Mouse (Mus musculus): ENCODE results near the gene Rxfp2. TPM values are rescaled to one million over a fixed set of nuclear protein-coding genes. Genes with fewer than 3 reads are reported as not detected.

Gene Rxfp2
- total RNA-seq, 2 experiments from 2014 or later: 0.20 TPM

GRCm38 (mm10) chr5:150114007-150114406 lies 95.5 kb downstream of the Rxfp2 start:
- no peak for DNase-seq (ENCODE audit: low spot score in 2 of 2)

GRCm38 (mm10) chr5:150114778-150115177 lies 96.3 kb downstream of the Rxfp2 start:
- no peak for DNase-seq (ENCODE audit: low spot score in 2 of 2)

- DNase-seq (ENCODE audit: low spot score in 2 of 2): no peak
Observed at GRCm38 (mm10) chr5:150115271-150116092, 97.0 kb downstream of the Rxfp2 start.

- DNase-seq (ENCODE audit: low spot score in 2 of 2): no peak
Observed at GRCm38 (mm10) chr5:150116216-150116905, 97.9 kb downstream of the Rxfp2 start.

GRCm38 (mm10) chr5:150116906-150117216 lies 98.4 kb downstream of the Rxfp2 start:
- DNase-seq (ENCODE audit: low spot score in 2 of 2): no peak

DNA sequence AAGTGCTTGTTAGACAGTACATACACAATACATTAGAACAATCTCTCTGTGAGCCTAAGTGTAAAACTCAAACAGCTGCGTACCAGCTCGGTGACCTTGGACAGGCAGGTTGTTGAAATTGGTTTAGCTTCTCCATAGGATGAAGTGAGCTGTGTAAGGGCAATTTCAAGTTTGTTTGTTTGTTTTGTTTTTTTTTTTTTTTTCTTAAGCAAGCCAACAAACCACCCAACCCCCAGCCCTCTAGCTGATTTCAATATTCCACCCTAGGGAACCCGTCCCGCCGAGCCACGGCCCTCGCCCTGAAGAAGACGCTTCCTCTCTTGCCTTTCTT lies 99.6 kb downstream of the Rxfp2 start:
- DNase-seq (ENCODE audit: low spot score in 2 of 2): no peak

- peak; percentile 95 to 97 for DNase-seq (ENCODE audit: low spot score in 2 of 2)
Observed at GRCm38 (mm10) chr5:150118455-150119241, 100.2 kb downstream of the Rxfp2 start, which contains the start of gene Fry. TSS of gene Fry (plus strand) at chr5:150118645.

GRCm38 (mm10) chr5:150120676-150121075 lies 102.2 kb downstream of the Rxfp2 start:
- no peak for DNase-seq (ENCODE audit: low spot score in 2 of 2)

GRCm38 (mm10) chr5:150122095-150122494 lies 103.6 kb downstream of the Rxfp2 start:
- DNase-seq (ENCODE audit: low spot score in 2 of 2): no peak

- peak; percentile 45 to 76 for DNase-seq (ENCODE audit: low spot score in 2 of 2)
Observed at GRCm38 (mm10) chr5:150122571-150122970, 104.1 kb downstream of the Rxfp2 start.

DNA sequence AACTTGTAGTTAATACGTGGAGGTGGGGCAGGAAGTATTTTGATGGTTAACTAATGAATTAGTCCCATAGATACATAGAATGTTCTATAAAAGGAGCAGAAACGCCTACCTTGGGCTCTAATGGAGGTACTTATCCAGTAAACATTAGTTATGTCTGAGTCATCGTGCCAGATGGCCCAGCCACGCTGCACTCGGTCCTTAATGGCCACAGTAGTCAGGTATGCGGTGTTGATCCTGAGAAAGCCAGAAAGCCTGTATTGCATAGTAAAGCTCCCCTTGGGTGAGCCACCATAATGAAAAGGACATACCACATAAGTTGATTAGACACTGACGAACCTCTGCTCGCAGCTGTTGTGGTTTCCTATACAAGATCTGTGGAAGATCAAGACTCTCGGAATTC lies 107.4 kb downstream of the Rxfp2 start:
- DNase-seq (ENCODE audit: low spot score in 2 of 2): no peak

GRCm38 (mm10) chr5:150128432-150128831 lies 110.0 kb downstream of the Rxfp2 start:
- DNase-seq (ENCODE audit: low spot score in 2 of 2): peak; percentile 40 to 74

DNA sequence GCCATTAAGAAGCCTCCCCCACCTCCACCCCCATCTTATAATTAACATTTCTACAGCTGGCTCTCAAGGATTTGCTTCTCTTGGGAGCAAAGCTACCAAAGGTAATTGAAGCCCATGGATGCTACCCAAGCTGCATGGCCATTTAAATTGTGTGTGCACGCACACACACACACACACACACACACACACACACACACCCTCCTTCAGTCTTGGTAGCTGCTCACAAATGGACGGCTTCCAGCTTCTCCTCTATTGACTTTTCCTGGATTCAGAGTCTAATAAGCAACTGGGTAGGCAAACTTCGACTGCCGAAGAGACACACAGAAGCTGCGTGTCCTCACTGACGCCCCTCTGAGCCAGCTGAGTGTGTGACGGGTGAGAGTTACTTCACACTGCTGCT lies 111.7 kb downstream of the Rxfp2 start:
- DNase-seq (ENCODE audit: low spot score in 2 of 2): peak in 1 of 2 experiments; percentile 55

DNA sequence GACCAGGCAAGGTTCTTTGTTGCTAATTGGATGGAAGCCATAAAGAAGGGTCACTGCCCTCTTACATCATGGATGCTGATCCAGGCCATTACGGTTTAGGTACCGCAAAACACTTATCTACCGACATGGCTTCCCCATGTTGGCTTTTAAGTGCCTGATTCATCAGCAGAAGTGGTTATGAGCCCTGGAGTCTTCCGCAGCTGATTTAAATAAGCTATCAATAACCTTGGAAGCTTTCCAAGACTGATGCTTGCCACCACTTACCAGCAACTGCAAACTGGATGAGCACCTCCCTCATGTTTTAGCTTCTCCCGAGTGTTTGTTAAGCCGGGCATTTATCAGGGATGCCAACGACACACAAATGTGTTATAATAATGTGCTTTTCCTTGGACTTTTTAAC lies 112.7 kb downstream of the Rxfp2 start:
- DNase-seq (ENCODE audit: low spot score in 2 of 2): no peak

Other genes with a start within 250 kb of the Rxfp2 start
- gene Fry, start 100.0 kb downstream of the Rxfp2 start, total RNA-seq (2021): 100 to 1,000 TPM; 196 to 210 TPM